Mouse (Mus musculus): ENCODE results near the gene Palld. TPM values are rescaled to one million over a fixed set of nuclear protein-coding genes. Genes with fewer than 3 reads are reported as not detected.

The Palld gene
- total RNA-seq, 4 experiments from 2014 or later = 7.0 to 8.0 (median 7.4) TPM

DNA sequence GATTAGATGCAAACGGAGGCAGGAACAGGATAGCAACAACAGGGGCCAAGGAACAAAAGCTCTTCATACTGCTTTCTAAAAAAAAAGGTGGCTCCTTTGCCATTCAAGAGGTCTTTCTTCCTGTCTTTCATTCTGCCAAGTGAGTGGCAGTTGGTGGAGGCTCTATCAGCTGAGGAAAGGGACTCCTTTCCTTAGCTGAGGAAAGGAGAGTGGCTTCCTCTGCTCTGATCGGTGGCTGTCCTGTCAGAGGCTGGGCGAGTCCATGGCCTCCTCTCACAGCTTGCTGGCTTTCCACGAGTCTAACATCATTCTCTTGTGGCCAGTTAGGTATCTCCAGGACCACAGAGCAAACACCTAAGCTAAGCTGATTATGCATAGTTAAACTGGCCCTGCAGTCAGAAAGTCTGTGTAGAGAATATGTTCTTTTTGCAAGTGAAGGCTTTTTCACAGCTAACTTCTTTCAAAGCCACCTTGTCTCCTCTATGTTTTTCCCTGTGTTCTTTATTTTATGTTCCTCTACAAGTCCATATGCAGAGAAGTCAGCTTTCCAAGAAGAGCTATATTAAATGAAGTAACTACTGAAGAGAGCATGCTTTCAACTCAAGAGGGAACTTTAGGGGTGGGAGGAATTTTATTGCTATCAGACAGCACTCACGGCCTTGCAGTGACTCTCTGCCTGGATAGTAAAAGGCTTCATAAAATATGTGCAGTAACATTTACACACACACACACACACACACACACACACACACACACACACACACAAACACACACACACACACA, 171.0 kb downstream of the Palld start:
- no peak for DNase-seq (ENCODE audit: low spot score in 2 of 2)

DNA sequence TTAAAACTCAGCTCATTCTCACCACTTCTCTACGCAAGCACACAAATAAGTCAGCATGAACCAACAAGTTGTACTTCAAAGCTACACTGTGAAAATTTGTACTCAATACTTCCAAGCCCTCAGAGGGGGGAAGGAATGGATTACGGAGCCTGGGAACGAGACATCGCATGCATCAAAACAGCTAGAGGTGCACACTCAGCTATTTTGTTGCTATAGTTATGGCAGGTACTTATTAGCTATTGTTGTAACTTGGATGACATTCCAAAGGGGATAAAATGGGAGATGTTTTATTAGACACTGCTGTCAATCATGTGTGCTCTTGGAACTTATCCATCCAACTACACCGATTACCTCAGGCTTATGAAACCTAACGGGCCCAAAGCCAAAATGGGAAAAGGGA, 171.8 kb downstream of the Palld start:
- DNase-seq (ENCODE audit: low spot score in 2 of 2) = no peak

DNA sequence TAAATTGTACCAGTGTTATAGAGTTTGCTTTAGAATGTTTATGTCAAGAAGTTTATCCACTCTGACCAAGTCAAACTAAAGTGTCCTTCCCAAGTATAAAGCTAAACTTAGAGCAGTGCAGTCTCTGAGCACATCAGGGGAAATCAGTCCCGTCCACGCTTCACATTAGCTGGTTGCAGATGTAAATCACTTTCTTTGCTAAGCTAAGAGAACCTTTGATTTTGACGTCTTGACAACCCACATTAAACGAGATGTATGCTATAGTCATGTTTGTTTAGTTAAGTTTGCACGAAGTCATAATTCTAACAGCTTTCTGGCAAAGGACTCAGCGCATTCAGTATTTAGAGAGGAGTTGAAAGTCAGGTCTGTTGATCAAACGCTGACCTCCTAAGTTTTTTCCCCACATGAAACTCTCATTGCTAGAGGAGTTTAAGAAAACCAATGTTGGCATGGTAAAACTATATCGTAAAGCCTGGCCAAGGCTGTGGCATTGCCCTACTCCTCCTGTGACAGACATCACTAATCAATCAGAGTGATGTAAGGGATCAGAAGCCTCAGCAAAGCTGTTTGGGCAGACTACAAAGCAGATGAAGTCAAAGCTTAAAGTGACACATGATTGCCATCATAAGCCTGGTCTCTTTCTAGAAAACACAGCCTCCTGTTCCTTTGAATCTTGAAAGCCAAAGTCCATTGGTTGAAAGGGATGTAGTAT, 177.0 kb downstream of the Palld start:
- no peak for DNase-seq (ENCODE audit: low spot score in 2 of 2)

DNA sequence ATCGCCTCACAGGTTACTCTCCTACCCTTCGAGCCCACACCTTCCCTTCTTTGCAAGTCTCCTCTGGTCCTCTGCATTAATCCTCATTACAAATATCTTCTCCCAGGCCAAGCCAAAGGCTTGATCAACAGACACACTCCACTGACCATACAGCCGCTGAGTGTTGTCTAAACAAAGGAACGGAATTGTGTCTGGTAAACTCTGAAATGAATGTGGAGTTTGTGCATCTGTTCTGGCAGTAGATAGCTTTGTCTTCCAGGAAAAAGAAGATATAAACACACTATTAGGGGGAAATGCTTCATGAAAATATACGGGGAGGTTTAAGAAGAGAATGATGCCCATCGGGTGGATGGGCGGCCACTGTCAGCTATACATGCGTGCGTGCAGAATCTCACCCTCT, 180.3 kb downstream of the Palld start:
- DNase-seq (ENCODE audit: low spot score in 2 of 2) = no peak

DNA sequence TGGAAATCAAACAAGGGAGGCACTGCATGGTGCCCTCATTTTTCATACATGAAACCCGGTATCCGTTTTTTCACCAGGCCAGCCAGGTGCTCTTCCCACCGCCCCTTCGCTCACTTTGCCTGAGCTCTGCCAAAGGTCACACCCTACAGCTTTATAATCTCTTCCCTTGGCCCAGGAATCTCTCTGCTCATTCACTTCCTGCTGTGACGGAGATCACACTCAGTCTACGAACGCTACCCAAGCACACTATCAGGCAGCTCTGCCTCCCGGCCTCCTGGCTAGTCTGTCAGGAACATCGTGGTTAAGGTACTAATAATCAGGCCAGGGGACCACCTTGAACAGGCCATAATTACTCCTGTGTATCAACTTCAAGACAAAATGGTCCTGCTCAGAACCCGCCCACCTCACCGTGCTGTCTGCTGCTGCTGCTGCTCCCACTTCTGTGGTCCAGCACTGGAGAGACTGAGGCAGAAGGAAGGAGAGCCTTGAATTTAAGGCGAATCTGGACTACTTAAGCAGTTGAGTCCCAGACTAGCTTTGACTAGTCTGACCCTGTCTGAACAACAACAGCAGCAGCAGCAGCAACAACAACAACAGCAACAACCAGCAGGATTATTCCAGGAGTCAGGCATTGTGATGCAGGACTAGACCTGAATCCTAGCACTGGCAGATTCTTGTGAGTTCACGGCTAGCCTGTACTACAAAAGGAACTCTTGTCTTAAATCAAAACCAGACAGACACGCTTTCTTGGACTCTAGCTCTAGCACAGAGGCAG, 187.0 kb downstream of the Palld start:
- DNase-seq (ENCODE audit: low spot score in 2 of 2) = no peak

DNA sequence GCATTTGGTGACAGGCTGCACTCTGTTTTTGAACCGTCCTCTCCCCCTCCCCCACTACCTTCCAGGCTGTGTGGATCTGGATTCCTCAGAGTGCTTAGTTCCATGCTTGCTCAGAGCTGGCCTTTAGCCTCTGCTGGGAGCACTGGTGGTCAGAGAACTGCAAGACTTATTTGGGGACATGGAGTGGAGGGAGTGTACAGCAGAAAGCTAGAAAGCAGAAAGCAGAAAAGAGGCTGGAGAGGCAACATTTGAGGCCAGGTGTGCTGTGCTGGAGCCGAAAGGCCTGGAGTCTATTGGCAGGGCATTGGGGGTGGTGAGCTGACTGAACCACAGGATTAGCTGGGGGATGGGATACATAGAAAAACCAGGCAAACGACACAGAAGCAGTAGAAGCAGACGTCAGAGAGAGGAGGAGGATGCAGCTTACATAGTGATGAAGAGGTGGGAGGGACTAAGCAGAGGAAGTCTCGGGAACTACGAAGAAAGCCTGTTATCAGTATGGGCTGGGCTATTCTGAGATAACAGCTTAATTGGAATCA, 188.1 kb downstream of the Palld start:
- DNase-seq (ENCODE audit: low spot score in 2 of 2) = no peak

DNA sequence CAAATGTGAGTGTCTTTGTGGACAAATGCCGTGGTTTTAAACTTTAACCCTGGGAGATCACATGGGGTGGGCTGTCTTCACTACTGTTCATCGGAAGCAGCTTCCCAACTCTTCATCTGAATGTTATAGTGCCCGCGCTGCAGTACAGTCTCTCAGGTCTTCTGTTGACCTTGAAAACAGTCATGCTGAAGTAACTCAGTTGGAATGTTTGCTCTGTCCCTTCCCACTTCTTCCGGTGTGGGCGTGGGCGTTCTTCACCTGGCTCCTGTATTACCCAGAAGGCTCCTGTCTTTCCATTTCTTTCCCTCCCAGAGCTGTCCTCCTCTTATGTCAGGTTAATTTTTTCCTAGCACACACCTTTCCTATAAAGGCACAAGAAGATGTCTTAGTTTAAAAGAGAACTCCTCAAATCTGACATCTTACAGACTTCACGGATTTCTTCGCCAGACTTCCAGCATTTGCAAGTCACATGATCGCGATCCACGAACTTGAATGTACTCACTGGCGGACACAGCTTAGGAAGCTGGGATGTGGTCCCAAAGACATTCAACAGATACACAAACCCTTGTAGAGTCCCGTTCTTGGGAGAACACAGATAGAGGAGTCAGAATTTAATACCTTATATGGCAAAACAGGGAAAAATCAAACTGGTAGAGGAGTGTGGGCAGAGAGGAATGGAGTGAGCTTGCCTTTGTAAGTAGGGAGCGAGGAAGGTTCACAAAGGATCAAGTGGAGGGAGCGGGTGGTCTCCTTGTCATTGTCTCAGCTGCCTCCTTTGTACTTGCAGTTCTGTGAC, 189.1 kb downstream of the Palld start:
- no peak for DNase-seq (ENCODE audit: low spot score in 2 of 2)

DNA sequence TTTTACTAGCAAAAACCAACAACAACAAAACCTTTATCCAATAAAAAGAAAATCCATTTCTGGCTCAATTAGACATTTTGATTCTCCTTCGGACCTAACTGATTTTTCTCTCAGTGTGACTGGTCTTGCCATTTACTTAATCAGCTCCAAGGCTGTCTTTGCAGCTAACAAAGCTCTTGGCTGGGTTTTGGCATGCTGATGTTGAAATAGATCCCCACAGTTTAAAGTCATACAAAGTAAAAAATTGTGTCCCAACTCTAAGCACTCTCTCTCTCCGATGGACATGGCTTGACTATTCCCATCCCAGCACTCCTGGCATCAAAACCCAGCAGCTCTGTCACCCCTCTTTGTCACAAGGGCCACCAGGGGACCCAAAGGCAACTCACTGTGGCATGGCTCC, 190.1 kb downstream of the Palld start:
- DNase-seq (ENCODE audit: low spot score in 2 of 2) = no peak

DNA sequence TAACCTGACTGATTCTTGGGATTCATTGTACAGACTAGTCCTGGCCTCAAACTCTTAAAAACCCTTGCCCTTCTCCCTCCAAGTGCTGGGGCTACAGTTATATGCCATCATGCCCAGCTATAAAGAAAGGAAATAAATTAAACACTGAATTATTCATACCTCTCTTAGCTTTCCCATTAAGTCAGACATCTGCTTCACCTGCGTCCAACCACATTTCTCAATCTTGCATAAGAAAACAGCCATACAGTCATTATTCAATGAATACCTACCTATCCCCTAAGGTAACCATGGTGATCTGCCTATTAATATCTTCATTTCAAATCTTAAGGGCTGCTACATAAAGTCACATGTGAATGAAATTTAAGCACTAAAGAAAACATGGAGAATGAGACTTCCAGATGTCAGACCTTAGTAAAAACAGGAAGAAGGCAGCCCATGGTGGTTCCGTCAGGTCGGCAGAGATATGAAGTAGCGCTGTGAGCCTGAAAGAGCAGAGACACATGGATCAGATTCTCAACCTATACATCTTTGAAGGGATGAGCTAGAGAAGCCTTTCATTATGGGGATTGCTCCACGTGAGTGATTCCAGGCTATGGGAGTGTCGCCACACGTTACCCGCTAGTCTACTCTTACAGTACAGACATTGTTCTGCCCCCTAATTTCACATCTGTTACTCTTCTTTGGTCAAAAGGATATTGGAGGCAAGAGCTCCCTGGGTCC, 193.7 kb downstream of the Palld start:
- no peak for DNase-seq (ENCODE audit: low spot score in 2 of 2)

DNA sequence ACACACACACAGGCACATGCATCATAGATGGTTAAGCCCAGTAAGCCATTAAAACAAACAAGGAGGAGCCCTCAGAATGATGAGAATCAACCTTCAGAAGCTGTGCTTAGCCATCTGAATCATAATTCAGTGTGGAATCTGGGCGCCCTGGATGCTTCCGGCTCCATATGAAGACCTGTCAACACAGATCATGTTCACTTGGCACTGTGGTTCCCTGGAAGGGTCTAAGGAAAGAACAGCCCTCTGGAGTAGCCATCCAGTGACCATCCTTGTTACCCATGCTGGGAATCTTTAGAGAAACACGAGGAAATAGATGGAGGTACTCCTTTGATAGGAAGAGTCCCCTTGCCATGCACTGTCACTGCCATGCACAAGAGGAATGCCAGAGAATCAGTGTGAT, 197.0 kb downstream of the Palld start:
- DNase-seq (ENCODE audit: low spot score in 2 of 2) = no peak

DNA sequence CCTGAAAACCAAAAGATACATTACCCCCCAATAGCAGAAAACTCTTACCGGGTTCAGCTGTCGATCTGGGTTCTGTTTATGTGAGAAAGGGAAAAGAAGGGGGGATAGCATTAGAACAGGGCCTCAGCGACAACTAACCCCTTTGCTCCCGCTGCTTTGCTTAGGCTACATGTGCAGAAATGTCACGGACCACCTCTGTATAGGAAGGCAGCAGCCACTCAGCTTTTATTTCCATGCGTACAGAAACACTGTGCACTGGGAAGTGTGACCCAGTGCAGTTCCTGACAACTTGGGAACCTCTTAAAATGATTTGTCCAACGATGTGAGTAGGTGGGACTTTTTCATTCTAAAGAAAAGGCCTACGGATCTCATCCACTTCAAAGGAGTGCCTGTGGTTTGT, 200.4 kb downstream of the Palld start:
- no peak for DNase-seq (ENCODE audit: low spot score in 2 of 2)

DNA sequence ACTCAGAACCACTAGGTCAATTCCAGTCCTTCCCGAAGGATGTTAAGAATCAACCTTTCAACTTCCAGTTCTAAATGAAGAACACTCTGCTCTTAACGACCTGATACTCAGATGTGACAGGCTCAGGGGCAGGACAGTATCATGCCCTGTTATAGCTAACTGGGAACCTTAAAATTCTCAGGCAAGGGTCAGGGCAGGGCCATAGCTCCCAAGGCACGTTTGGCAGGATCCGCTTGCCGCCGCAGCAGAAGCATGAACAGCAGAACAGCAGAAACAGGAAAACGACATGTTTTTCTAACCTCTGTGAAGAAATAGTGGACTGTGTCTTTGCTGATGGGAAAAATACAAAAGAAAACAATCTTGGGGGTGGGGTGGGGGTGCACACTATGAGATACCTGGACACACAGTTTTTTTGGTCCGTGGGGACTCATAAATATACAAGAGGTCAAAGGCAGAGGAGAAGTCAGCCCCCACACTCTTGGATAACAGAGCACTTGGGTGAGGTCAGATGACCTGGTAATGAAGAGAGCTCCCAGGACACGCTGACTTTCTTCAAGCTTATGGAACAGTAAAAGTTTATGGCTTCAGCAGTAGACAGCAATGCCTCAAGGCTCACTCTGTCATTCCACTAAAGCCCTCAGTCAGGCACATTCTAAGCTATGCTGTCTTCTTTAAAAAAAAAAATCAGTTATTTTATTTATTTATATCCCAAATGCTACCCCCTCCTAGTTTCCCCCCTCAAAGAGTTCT, 201.4 kb downstream of the Palld start:
- DNase-seq (ENCODE audit: low spot score in 2 of 2) = no peak

DNA sequence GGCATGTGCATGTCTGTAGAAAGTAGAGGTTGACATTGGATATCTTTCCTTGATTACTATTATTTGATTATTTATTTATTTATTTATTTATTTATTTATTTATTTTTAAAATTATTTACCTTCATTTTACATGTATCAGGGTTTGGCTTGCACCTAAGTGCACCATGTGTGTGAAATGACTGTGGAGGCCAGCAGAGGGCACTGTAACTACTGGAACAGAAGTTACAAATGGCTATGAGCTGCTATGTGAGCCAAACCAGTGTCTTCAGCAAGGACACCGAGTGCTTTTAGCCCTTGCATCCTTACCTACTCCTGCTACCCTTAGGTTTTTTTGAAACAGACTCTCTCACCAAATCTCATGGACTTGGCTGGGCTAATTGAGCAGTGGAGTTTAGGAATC, 202.2 kb downstream of the Palld start:
- DNase-seq (ENCODE audit: low spot score in 2 of 2) = no peak

DNA sequence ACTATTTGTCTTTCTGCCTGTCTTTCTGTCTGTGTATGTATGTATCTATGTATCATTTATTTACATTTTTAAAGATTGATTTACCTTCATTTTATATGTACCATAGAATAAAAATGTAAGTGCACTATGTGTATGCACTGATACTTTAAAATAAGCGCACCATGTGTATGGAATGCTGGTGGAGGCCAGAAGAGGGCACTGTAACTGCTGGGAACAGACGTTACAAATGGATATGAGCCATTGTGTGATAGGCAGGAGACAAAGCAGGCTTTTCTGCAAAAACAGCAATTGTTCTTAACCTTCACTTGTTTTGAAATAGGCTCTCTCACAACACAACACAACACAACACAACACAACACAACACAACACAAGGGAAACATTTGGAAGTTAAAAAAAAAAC, 203.5 kb downstream of the Palld start:
- no peak for DNase-seq (ENCODE audit: low spot score in 2 of 2)

DNA sequence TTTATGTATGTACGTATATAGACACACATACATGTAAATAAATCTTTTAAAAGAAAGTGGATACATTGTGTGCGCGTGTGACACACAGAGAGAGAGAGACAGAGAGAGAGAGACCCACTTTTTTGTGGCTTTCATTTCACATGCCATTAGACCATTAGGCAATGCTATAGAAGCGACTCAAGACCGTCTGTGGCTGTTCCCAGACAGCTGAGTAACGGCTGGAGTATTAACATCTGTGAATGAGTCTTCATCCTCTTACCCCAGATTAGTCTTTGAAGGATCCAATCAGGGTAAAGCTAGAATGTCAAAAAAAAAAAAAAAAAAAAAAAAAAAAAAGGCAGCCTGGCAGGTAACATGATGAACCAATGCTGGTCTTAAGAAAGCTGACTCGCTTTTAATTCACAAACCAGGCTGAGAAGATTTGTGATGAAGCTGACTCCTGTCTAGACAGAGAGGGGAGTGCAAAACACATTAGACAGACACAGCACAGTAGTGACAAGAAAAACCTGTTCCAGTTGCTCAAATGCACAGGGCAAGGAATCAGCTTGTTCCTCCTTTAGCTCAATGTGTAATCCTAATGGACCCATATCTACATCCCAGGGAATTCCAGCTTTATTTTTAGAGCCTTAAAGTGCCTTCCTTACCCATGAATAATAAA, 204.6 kb downstream of the Palld start:
- no peak for DNase-seq (ENCODE audit: low spot score in 2 of 2)

DNA sequence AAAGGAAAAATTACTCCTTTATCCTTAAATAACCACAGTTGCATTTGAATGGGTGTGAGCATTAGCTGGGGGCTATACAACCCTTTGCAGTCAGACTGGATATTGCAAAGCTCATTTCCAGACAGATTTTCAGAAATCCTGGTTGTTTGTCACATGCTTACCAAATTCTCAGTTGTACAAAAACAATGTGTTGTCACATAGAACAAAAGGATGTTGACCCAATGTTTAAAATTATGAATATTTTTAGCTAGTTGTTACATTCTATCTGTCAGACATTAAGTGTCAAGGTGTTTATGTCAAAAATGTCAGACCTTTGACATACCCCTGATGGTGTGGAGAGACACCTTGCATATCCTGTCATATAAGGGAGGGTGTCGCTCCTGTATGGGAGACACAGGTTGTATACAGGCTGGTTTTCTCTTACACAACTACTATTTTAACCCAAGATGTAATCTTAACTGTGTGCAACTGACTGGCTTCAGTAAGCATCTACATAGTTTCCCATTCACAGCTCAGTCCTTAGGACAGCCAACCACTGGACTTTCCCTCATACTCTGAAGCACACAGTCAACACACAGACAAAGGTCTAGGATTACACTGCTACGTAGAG, 205.5 kb downstream of the Palld start:
- no peak for DNase-seq (ENCODE audit: low spot score in 2 of 2)

DNA sequence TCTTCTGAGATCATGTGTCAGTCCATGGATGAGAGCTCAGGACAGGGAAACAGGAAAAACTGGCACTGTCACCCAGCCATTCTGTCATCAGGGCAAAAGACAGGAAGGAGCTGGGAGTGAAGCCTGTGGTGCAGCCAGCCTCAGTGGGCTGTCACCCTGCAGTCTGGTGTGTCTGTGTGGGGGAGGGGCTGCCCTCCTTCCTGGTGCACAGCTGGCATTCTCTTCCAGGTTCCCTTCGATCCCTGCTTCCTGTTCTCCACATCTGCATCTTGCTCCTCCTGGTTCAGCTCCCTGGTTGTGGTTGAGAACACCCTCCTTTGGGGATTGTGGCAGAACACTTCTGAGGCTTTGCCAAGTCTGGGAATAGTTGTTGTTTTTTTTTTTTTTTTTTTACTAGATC, 207.1 kb downstream of the Palld start:
- DNase-seq (ENCODE audit: low spot score in 2 of 2) = no peak

DNA sequence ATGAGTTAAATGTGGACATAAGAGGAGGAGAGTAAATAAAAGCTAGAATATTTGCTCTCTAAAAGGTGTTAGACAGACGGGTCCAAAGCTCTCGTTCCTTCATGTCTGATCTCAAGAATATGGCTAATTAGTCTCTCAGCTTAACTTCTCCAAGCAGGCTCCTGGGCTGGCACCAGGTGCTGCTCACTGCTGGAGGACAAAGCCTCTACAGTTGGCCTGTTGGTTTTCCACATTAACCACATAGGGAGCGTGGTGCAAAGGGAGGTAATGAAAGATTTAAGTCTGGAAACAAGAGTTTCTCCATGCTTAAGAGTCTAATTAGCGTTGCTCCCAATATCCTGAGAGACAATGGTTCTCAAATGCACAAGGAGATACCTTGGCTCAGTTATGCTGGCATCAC, 209.6 kb downstream of the Palld start:
- no peak for DNase-seq (ENCODE audit: low spot score in 2 of 2)

DNA sequence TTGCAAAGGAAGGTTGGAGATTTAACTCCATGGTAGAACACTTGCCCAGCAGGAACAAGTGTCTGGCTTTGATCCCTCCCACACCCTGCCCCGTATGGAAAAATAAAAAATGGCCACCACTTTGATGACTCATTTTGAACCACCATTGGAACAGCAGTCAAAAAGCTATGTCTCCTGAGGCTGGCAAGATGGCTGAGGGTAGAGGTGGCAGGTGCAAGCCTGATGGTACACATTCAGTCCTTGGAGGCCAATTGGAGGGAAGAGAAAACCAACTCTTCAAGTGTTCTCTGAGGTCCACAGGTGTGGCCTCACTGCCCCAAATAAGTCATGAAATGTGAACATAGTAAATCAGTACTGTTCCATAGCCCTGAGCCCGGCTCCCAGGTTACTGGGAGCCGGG, 210.4 kb downstream of the Palld start:
- no peak for DNase-seq (ENCODE audit: low spot score in 2 of 2)
